21 mouse cellular contexts compared by ENCODE assay signal in genomic region chr3:138587137-138587536, GRCm38 (mm10).
DNase-seq lines count a peak whose midpoint lies in the region; TF ChIP-seq lines count a peak whose summit lies in the region.
"Had no signal": no experiment of that assay in that cellular context is flagged by ENCODE, and none has a peak within 500 bp of the region (broad histone marks: within the 10 kb centered on the region; RNA-seq: fewer than 3 reads in every experiment).

No protein-coding gene starts in this region.

- no peak overlapping the region for H3K4me3 ChIP-seq in thymus, adult 2 months (ENCODE audit: control insufficient read depth, insufficient read depth, low read length)
- H3K4me3 ChIP-seq: embryonic facial prominence, embryonic 10.5 days; embryonic facial prominence, embryonic 12.5 days; forebrain, embryonic 13.5 days; forebrain, embryonic 15.5 days had no signal

- no peak overlapping the region for H3K27ac ChIP-seq in thymus, adult 2 months (ENCODE audit: control insufficient read depth, insufficient read depth, low read length)
- H3K27ac ChIP-seq: embryonic facial prominence, embryonic 10.5 days; embryonic facial prominence, embryonic 12.5 days; forebrain, embryonic 13.5 days; forebrain, embryonic 15.5 days had no signal

- H3K27me3 ChIP-seq in thymus, adult 2 months (ENCODE audit: control insufficient read depth, insufficient read depth, low read length), result no peaks in the 10 kb centered on the region
- H3K27me3 ChIP-seq: CH12.LX; embryonic facial prominence, embryonic 12.5 days; forebrain, embryonic 13.5 days; forebrain, embryonic 15.5 days; Patski had no signal

- peak; percentile 19 for DNase-seq in gastrocnemius, adult 18-20 months (ENCODE audit: low spot score)
- DNase-seq in gastrocnemius, postnatal 25 days, result no peak
- peak; percentile 31 for DNase-seq in heart, adult 11 months
- DNase-seq in heart, postnatal 4 days, result no peak
- DNase-seq in thymus, adult 2 months, result no peak
- DNase-seq: adrenal gland, adult 8-10 months; adrenal gland, postnatal 14 days; adrenal gland, postnatal 36 days; B cell, adult 2 months; cerebellum, adult 11-12 months; cerebellum, adult 2 months; cerebellum, adult 9-10 months; cerebellum, postnatal 10 days; cerebellum, postnatal 25 days had no signal

- TF ChIP-seq CTCF in thymus, adult 2 months (IDR thresholded peaks at IDR 0.05; ENCODE audit: borderline replicate concordance, control insufficient read depth, extremely low read depth, insufficient read depth, low read length, poor library complexity), result no peak

- 95% methylated on average over 4 of the region's 4 CpGs for WGBS in thymus, adult 2 months

- H3K36me3 ChIP-seq in thymus, adult 2 months (ENCODE audit: control insufficient read depth, insufficient read depth, low read length), result no peaks in the 10 kb centered on the region
- H3K36me3 ChIP-seq: embryonic facial prominence, embryonic 10.5 days; embryonic facial prominence, embryonic 12.5 days; forebrain, embryonic 15.5 days; G1E had no signal

- no peak for TF ChIP-seq POLR2A in thymus, adult 2 months (IDR thresholded peaks at IDR 0.05; ENCODE audit: control insufficient read depth, extremely low read depth, insufficient read depth, low read length, poor library complexity)

- no peaks in the 10 kb centered on the region for H3K4me1 ChIP-seq in thymus, adult 2 months (replicated peaks; ENCODE audit: control insufficient read depth, insufficient read depth, low read length)
- H3K4me1 ChIP-seq: embryonic facial prominence, embryonic 10.5 days; embryonic facial prominence, embryonic 12.5 days; forebrain, embryonic 15.5 days had no signal

Comparison
In these comparisons a context has a peak if more than half of its experiments do, and no peak if none do; other contexts are left out.
1. DNase-seq: peak in gastrocnemius, adult 18-20 months (single experiment) and heart, adult 11 months (single experiment); none in gastrocnemius, postnatal 25 days (single experiment), heart, postnatal 4 days (single experiment) and thymus, adult 2 months (single experiment).